Mouse (Mus musculus): ENCODE measurements around the gene Pax3. TPM values are rescaled to one million over a fixed set of nuclear protein-coding genes. Genes with fewer than 3 reads are reported as not detected.

Gene Pax3
- total and polyA plus RNA-seq, 3 experiments, result 0.08 to 0.10 TPM; not detected in 1

- dilution Hi-C loops (cut with MboI; ENCODE audit: extremely low pct_ligation_motif_present, extremely low pct_unique_long_range_greater_than_20kb, low sequenced_read_pairs), result no loop called here
Observed at GRCm38 (mm10) chr1:78143403-78143802, 53.5 kb downstream of the Pax3 start.

DNA sequence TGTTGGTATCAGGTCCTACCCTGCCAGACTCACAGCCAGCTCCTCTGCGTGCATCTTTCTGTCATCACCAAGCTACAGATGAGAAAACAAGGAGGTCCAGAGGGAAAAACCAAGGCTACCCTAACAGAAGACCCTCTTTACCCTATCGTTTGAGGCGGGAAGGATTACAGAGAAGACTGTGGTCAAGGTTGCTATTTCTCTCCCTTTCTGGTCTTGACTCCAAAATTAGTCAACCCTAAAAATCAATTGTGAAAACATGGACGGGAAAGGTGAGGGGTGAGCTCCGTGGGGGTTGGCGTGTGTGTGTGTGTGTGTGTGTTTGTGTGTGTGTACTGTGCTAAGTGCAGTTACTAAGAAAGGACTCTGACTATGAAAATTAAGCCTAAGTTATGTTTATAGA lies 54.0 kb downstream of the Pax3 start:
- Histone ChIP-seq H3K9ac (ENCODE audit: insufficient read depth, low read depth) (no peak overlapping the region), H3K27me3 (replicated peaks) (no peaks in the 10 kb centered on the region), H3K36me3 (replicated peaks in 1 of 2; ENCODE audit: control insufficient read depth in 1 of 2, insufficient read depth in 1 of 2, low read length in 1 of 2) (no peaks in the 10 kb centered on the region), H3K27ac (ENCODE audit: insufficient read depth, low read depth) (no peak overlapping the region), H3K4me3 (replicated peaks in 1 of 3; ENCODE audit: low read depth in 2 of 3, low read length in 2 of 3, poor library complexity in 1 of 3) (no peak overlapping the region), H3K79me2 (replicated peaks; ENCODE audit: control insufficient read depth, extremely low read depth, insufficient read depth, poor library complexity, severe bottlenecking) (no peaks in the 10 kb centered on the region), H3K4me1 (ENCODE audit: control insufficient read depth in 1 of 2, insufficient read depth in 2 of 2) (no peaks in the 10 kb centered on the region), H3K4me2 (ENCODE audit: insufficient read depth, low read depth, poor library complexity, severe bottlenecking) (no peak overlapping the region), H3K9me3 (replicated peaks; ENCODE audit: low read length) (no peaks in the 10 kb centered on the region)
- TF ChIP-seq CTCF (conservative IDR thresholded peaks at IDR 0.05 in 1 of 2, IDR thresholded peaks at IDR 0.05 in 1 of 2; ENCODE audit: low read depth in 2 of 2, low read length in 2 of 2) (no peak), POLR2AphosphoS2 (IDR thresholded peaks at IDR 0.05; ENCODE audit: low read depth, low read length) (no peak), NELFE (IDR thresholded peaks at IDR 0.05; ENCODE audit: low read depth, low read length) (no peak), E2F4 (IDR thresholded peaks at IDR 0.05; ENCODE audit: insufficient replicate concordance, low read depth, low read length) (no peak), USF2 (conservative IDR thresholded peaks at IDR 0.05; ENCODE audit: low read depth, low read length) (no peak), CHD2 (IDR thresholded peaks at IDR 0.05; ENCODE audit: low read length) (no peak), RCOR1 (conservative IDR thresholded peaks at IDR 0.05; ENCODE audit: low read depth, low read length) (no peak), TBP (conservative IDR thresholded peaks at IDR 0.05; ENCODE audit: low read depth, low read length) (no peak), TCF12 (IDR thresholded peaks at IDR 0.05; ENCODE audit: low read depth, low read length) (no peak), PAX5 (IDR thresholded peaks at IDR 0.05; ENCODE audit: low read length) (no peak), HCFC1 (IDR thresholded peaks at IDR 0.05; ENCODE audit: low read depth, low read length) (no peak), JUN (IDR thresholded peaks at IDR 0.05; ENCODE audit: insufficient read depth, low read depth, low read length) (no peak), KAT2A (IDR thresholded peaks at IDR 0.05; ENCODE audit: insufficient replicate concordance, low read length) (no peak), CHD1 (IDR thresholded peaks at IDR 0.05; ENCODE audit: low read depth, low read length) (no peak), ZC3H11A (IDR thresholded peaks at IDR 0.05; ENCODE audit: low read depth, low read length) (no peak), SIN3A (IDR thresholded peaks at IDR 0.05; ENCODE audit: low read length) (no peak), RAD21 (IDR thresholded peaks at IDR 0.05; ENCODE audit: low read depth, low read length) (no peak), EP300 (IDR thresholded peaks at IDR 0.05; ENCODE audit: low read length) (no peak), ELF1 (IDR thresholded peaks at IDR 0.05; ENCODE audit: low read depth, low read length) (no peak), USF1 (IDR thresholded peaks at IDR 0.05; ENCODE audit: low read depth, low read length) (no peak)
- dilution Hi-C loops (cut with MboI; ENCODE audit: extremely low pct_ligation_motif_present, extremely low pct_unique_long_range_greater_than_20kb, low sequenced_read_pairs), result no loop called here
- in situ Hi-C loops (cut with MboI; ENCODE audit: low pct_ligation_motif_present, low pct_unique_long_range_greater_than_20kb, low sequenced_read_pairs), result no loop called here
- no peak for DNase-seq (ENCODE audit: extremely low read depth)

More at GRCm38 (mm10) chr1:78143403-78143802, 53.5 kb downstream of the Pax3 start:
- H3K9me3 ChIP-seq (replicated peaks; ENCODE audit: low read length), result no peaks in the 10 kb centered on the region
- DNase-seq (ENCODE audit: extremely low read depth), result no peak
- no peaks in the 10 kb centered on the region for H3K27me3 ChIP-seq (replicated peaks)
- H3K4me3 ChIP-seq (replicated peaks in 1 of 3; ENCODE audit: low read depth in 2 of 3, low read length in 2 of 3, poor library complexity in 1 of 3), result no peak overlapping the region
- H3K9ac ChIP-seq (ENCODE audit: insufficient read depth, low read depth), result no peak overlapping the region
- in situ Hi-C loops (cut with MboI; ENCODE audit: low pct_ligation_motif_present, low pct_unique_long_range_greater_than_20kb, low sequenced_read_pairs), result no loop called here
- no peaks in the 10 kb centered on the region for H3K79me2 ChIP-seq (replicated peaks; ENCODE audit: control insufficient read depth, extremely low read depth, insufficient read depth, poor library complexity, severe bottlenecking)
- H3K4me2 ChIP-seq (ENCODE audit: insufficient read depth, low read depth, poor library complexity, severe bottlenecking), result no peak overlapping the region
- H3K4me1 ChIP-seq (ENCODE audit: control insufficient read depth in 1 of 2, insufficient read depth in 2 of 2), result peaks cover 0 to 5% of the 10 kb centered on the region in 2 experiments; a peak in 2 of 4 replicates
- TF ChIP-seq RCOR1 (conservative IDR thresholded peaks at IDR 0.05; ENCODE audit: low read depth, low read length) (no peak), BHLHE40 (IDR thresholded peaks at IDR 0.05; ENCODE audit: low read depth, low read length) (no peak), ZMIZ1 (IDR thresholded peaks at IDR 0.05; ENCODE audit: low read depth, low read length) (no peak), SIN3A (IDR thresholded peaks at IDR 0.05; ENCODE audit: low read length) (no peak), MAX (IDR thresholded peaks at IDR 0.05; ENCODE audit: low read length) (no peak), JUND (conservative IDR thresholded peaks at IDR 0.05; ENCODE audit: low read depth, low read length) (no peak), EP300 (IDR thresholded peaks at IDR 0.05; ENCODE audit: low read length) (no peak), JUN (IDR thresholded peaks at IDR 0.05; ENCODE audit: insufficient read depth, low read depth, low read length) (no peak), ZKSCAN1 (IDR thresholded peaks at IDR 0.05; ENCODE audit: borderline replicate concordance, low read depth, low read length) (no peak), MAZ (IDR thresholded peaks at IDR 0.05; ENCODE audit: low read depth, low read length) (no peak), MYC (IDR thresholded peaks at IDR 0.05; ENCODE audit: low read depth, low read length) (no peak), ZC3H11A (IDR thresholded peaks at IDR 0.05; ENCODE audit: low read depth, low read length) (no peak), CHD2 (IDR thresholded peaks at IDR 0.05; ENCODE audit: low read length) (no peak), RAD21 (IDR thresholded peaks at IDR 0.05; ENCODE audit: low read depth, low read length) (no peak), MEF2A (IDR thresholded peaks at IDR 0.05; ENCODE audit: borderline replicate concordance, low read depth, low read length) (no peak), PAX5 (IDR thresholded peaks at IDR 0.05; ENCODE audit: low read length) (no peak), SMC3 (IDR thresholded peaks at IDR 0.05; ENCODE audit: low read depth, low read length) (no peak), ZNF384 (IDR thresholded peaks at IDR 0.05; ENCODE audit: low read depth, low read length) (no peak)
- no peak overlapping the region for H3K27ac ChIP-seq (ENCODE audit: insufficient read depth, low read depth)
- H3K36me3 ChIP-seq (replicated peaks in 1 of 2; ENCODE audit: control insufficient read depth in 1 of 2, insufficient read depth in 1 of 2, low read length in 1 of 2), result no peaks in the 10 kb centered on the region
